Mouse (Mus musculus): ENCODE data around the gene Ptx3. TPM values are rescaled to one million over a fixed set of nuclear protein-coding genes. Genes with fewer than 3 reads are reported as not detected.

Gene Ptx3
- polyA plus RNA-seq, 1 experiment from 2014 or later: 13.6 TPM

DNA sequence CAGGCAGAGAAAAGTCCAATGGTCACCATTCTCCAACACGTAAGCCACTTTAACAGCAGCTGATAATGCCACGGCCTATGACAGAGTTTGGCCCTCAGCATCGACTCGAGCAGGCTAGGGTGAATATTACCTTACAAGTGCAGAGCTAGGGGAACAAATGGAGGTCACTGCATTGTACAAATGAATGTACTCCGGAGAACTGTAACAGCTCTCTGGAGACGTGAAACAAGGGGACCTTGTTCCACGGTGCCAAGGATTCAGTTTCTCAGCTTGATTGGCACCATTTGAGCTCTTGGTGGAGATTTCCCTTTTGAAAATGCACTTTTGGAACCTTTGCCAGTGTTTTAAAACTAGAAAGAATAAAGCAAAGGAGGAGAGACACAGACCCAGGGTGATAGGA lies 32.1 kb downstream of the Ptx3 start:
- Histone ChIP-seq H3K4me1 (no peaks in the 10 kb centered on the region), H3K27ac (replicated peaks) (no peak overlapping the region), H3K36me3 (replicated peaks) (no peaks in the 10 kb centered on the region), H3K9me3 (no peaks in the 10 kb centered on the region), H3K27me3 (replicated peaks; ENCODE audit: low read depth, poor library complexity, severe bottlenecking) (no peaks in the 10 kb centered on the region), H3K4me3 (no peak overlapping the region)
- 75% methylated on average over 7 of the region's 7 CpGs for WGBS
- no peak for DNase-seq (ENCODE audit: low spot score)

DNA sequence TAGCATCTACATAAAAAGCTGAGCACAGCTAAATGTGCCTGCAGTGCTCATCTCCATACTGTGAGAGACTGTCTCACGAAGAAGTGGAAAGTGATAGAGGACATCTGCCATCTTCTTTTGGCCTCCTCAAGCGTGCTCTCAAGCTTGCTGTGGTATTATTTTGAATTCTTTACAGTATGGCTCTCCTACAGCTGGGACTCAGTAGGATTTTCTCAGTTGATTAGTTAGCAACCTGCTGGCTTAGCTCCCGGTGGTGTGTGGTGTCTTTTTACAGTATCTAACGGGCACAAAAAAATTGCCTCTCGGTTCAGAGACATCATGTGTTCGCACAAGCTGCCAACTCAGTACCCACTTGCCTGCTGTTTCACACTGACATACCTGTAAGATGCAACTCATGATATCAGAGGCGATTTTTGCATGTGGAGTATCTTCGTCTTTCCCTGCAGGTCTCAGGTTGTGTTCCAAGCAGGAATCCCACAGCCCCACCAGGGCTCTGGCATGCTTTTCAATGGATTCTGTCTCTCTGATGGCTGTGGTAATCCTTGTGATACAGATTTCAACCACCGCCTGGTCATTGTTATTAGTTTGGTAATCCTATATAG lies 34.9 kb downstream of the Ptx3 start:
- DNase-seq (ENCODE audit: low spot score): no peak
- Histone ChIP-seq H3K36me3 (replicated peaks) (no peaks in the 10 kb centered on the region), H3K27me3 (replicated peaks; ENCODE audit: low read depth, poor library complexity, severe bottlenecking) (no peaks in the 10 kb centered on the region), H3K9me3 (no peaks in the 10 kb centered on the region), H3K4me3 (no peak overlapping the region), H3K4me1 (no peaks in the 10 kb centered on the region), H3K27ac (replicated peaks) (no peak overlapping the region)
- WGBS: 83% methylated on average over 9 of the region's 9 CpGs

- no peaks in the 10 kb centered on the region for H3K27me3 ChIP-seq (replicated peaks; ENCODE audit: low read depth, poor library complexity, severe bottlenecking)
- H3K9me3 ChIP-seq: no peaks in the 10 kb centered on the region
- no peak overlapping the region for H3K4me3 ChIP-seq
- no peak overlapping the region for H3K27ac ChIP-seq (replicated peaks)
- peak; percentile 50 for DNase-seq (ENCODE audit: low spot score)
- no peaks in the 10 kb centered on the region for H3K36me3 ChIP-seq (replicated peaks)
- no peaks in the 10 kb centered on the region for H3K4me1 ChIP-seq
- WGBS: 39% methylated on average over 5 of the region's 5 CpGs
These were observed 42.6 kb downstream of the Ptx3 start for GRCm38 (mm10) chr3:66262319-66262718.

- no peak for DNase-seq (ENCODE audit: low spot score)
- Histone ChIP-seq H3K36me3 (replicated peaks) (no peaks in the 10 kb centered on the region), H3K9me3 (no peaks in the 10 kb centered on the region), H3K4me3 (no peak overlapping the region), H3K4me1 (no peaks in the 10 kb centered on the region), H3K27me3 (replicated peaks; ENCODE audit: low read depth, poor library complexity, severe bottlenecking) (no peaks in the 10 kb centered on the region), H3K27ac (replicated peaks) (no peak overlapping the region)
- 75% methylated on average over 4 of the region's 4 CpGs for WGBS
These were observed 43.6 kb downstream of the Ptx3 start for GRCm38 (mm10) chr3:66263270-66263669.

Other genes starting within 250 kb of the Ptx3 start
- gene Veph1, start 76.9 kb downstream of the Ptx3 start, polyA plus RNA-seq (2016; fragmentation: Nextera tagmentation; extraction: Ambion mirVana): 2.4 and 3.0 TPM in 2 replicates

All from embryonic facial prominence, embryonic 10.5 days (tissue).